Mouse (Mus musculus) embryo, embryonic 11.5 days (tissue): Measurements from ENCODE around the gene Stat5a.

ENCODE experiments used
- DNase-seq: peaks from one replicate; pipeline ENCODE4 v3.0.0-alpha.2; 2012; ENCODE audit warnings: low read depth, low spot score

The Stat5a gene

GRCm38 (mm10) chr11:100858935-100859578, at the start of gene Stat5a:
Gene Stat5a (plus strand): TSS chr11:100859351.
- no peak for DNase-seq

DNA sequence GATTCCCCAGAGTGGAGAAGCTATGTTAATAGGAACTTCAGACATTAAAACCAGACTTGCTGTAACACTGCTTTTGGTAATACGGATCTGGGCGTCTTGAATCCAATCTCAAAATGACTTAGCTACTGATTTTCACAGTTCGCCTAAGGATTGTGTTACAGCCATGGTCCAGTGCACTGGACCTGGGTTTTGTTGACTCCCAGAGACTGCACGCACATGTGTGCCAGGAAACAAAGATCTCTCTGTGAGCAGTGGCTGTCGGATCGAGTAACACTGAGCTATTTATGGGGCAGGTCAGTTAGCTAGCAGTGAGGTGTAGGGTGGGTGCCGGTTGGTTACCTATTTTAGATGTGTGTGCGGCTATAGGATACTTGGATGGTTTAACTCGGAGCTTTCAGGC, 48.6 kb upstream of the Stat5a start:
- no peak for DNase-seq

DNA sequence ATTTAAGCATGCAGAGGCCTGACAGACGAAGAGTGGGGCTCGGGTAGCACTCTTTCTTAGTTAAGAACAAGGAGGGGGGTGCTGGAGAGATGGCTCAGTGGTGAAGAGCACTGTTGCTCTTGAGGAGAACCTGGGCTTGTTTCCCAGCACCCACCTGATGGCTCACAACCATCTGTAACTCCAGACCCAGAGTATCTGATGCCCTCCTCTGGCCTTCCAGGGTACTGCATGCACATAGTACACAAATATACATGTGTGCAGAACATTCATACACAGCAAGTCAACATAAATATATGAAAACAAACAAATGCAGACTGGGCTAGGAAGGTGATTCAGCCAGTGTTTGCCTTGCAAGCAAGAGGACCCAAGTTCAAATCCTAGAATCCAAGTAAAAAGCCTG, 48.0 kb upstream of the Stat5a start:
- DNase-seq: no peak

DNA sequence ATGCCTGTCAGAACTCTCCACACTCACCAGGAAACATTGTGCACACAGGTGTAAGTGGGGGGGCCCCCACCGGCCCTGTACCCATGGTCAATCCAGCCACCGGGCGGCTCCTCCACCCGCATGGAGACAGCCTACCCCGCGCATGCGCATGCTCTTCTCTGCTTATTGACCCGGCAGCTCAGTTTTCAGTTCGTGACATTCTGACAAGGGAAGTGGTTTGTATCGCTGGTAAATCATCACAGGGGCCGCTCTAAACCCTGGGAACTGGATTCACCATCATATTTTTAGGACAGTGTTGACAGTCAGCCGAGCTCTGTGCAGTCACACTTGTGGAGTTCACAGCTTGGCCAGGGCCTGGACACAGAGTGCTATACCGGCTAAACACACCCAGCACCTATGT, 44.7 kb upstream of the Stat5a start:
- no peak for DNase-seq

GRCm38 (mm10) chr11:100816342-100816741, 42.8 kb upstream of the Stat5a start:
- DNase-seq: no peak

- no peak for DNase-seq
Measured at GRCm38 (mm10) chr11:100816801-100817200, 42.4 kb upstream of the Stat5a start.

- no peak for DNase-seq
Measured at GRCm38 (mm10) chr11:100817311-100817710, 41.8 kb upstream of the Stat5a start.

GRCm38 (mm10) chr11:100818359-100819012, 40.7 kb upstream of the Stat5a start:
- DNase-seq: no peak

DNA sequence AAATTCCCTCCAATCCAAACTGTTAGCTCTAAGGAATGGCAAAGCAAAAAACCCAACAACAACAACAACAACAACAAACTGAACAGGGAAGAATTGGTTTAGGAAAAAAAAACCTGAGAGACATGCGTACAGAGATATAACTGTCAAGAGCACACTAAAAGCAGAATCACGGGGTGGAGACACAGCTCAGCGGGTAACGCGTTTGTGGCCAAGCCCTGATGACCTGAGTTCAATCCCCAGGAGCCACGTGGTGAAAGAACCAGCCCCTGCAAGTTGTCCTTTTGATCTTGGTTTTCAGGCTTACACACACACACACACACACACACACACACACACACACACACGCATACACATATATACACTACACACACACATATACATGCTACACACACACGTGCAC, 40.1 kb upstream of the Stat5a start:
- DNase-seq: no peak

DNA sequence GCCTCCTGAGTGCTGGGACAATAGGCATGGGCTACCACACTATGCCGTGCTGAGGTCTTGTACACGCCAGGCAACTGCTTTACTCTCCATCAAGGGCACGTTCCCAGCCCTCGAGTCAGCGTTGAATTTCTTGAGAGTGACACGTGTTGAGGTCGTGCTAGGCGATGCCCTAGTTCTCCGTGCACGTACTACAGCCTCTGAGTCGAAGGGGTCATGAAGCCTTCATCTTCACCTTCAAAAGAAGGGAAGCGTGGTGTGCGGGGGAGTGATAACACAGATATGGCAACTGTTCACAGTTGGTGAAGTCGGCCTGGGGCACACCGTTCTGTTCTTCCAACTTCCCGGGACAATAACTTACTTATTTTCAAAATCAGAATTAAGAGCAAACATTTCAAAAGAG, 39.5 kb upstream of the Stat5a start:
- no peak for DNase-seq

DNA sequence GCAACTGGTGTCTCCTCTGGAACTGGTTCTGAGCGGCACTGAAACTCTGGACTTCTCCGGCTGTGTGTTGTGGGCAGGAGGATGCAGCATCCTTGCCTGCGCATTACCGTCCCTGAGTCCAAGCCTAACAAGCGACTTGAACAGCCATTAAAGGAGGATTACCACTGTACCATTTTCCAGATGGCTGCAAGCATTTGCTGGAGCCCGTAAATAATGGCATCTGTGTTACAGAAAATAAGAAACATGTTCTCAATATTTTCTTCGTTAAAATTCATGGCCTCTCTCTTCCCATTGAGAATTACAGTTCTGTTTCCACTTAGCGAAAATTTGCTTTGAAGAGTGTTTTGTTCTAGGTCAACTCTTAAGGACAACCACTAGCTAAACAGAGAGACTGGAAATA, 39.1 kb upstream of the Stat5a start:
- DNase-seq: no peak

DNA sequence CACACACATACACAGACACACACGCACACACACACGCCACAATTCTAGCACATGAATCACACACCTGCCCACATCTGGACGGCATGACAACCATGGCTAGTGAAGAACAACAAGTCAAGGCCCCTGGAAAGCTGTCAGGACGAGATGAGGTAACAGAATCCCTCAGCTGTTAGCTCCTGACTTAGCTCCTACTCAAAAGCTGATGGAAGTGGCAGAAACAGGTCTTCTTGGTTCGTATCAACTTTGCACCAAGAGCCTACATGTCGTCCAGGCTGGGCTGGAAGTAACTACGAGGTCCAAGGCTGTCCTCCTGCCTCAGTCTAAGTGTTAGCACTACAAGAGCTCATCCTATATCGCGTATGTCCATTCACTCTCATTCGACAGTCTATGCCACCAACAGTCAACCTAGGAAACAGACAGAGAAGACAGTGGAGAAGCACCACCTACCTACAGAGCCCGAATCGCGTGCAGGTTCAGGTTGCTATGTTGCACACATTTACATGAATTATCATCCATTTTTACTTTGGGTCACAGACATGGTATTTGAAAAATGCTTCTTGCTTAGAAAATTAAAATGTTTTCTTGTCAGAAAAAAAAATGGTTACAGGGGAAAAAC, 37.4 kb upstream of the Stat5a start:
- DNase-seq: no peak

DNA sequence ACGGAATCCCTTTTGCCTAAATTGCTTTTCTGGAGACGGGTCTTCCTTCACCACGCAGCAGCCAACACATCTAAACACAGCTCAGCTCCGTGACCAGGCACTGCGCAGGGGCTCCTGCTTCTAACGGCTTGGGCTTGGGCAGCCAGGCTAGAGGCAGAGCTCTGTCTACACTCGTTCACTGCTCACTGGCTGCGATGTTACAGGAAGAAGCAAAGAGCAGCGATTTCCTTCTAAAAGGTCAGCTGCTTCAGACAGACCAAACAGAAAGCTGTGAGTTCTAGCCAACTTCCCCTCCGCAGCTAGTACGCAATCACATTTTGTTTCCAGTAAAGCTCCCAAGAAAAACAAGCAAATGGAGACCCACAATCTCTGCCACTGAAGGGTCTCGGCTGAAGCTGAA, 36.8 kb upstream of the Stat5a start:
- DNase-seq: no peak

- DNase-seq: no peak
Measured at GRCm38 (mm10) chr11:100823543-100824313, 35.4 kb upstream of the Stat5a start.

- DNase-seq: no peak
Measured at GRCm38 (mm10) chr11:100824496-100824895, 34.7 kb upstream of the Stat5a start.

DNA sequence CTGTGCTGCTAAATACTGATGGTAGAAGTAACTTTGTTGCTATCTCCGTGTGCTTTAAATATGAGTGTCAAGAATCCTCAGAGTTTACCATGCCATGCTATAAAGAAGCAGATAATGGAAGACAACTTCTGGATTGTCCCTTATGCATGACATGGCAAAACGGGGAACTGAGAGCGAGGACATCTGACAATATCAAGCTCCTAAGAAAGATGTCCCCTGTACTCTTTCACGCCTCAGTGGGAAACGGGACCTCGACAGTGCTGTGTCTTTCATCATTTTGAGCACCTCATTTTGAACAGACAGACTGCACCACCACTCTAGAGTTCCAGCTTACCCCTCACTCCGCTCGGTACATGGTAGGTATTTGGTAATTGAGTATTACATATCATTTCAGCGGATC, 33.7 kb upstream of the Stat5a start:
- no peak for DNase-seq

DNA sequence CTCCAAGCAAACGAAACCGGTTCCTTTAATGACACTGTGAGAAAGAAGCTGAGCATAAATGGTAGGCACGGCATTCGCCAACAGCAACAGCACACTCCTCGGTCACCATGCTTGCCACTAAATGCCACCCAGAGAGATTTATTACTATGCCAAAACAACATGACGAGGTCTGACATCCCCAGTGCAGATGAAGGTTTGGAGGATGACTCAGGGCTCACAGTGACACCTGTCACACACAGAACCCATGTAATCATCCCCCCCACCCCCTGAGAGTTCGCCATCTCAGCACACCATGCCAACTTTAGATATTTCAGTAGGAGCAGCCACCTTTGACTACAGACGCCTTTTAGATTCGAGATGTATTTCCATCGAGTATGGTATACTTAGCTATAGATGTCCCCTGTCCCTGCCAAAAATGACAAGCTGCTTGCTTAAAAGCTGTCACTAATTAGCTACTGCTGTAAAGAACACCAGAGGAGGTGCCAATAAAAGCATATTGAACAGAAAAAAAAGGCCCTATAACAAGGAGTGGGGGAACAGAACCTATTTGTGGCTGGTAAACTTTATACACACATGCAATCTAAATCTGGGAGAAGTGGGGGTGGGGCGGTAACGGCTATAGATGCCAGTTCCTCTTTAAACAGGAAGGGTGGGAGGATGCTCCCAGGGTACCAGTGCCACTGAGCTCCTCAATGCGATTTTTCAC, 32.8 kb upstream of the Stat5a start:
- no peak for DNase-seq

DNA sequence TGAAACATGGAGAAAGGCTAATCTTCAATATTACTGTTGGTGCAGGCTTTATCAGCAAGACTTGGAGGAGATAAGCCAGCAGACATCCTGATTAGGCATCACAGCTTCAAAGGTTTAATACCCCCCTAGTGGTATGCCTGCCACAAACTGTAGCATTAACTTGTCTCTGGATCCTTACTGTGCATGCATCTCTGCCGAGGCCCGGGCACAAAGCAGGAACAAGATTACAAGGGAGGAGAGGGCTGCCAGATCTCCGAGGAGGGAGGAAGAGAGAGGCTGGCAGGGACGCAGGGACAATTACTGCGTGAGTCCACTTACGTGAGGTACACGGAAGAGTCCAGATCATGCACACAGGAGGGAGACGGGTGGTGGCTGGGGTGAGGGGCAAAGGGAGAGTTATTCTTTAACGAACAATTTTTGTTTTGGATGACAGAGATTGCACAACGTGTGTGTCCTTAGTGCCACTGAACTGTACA, 30.4 kb upstream of the Stat5a start:
- no peak for DNase-seq

GRCm38 (mm10) chr11:100829691-100830090, 29.5 kb upstream of the Stat5a start:
- no peak for DNase-seq

DNA sequence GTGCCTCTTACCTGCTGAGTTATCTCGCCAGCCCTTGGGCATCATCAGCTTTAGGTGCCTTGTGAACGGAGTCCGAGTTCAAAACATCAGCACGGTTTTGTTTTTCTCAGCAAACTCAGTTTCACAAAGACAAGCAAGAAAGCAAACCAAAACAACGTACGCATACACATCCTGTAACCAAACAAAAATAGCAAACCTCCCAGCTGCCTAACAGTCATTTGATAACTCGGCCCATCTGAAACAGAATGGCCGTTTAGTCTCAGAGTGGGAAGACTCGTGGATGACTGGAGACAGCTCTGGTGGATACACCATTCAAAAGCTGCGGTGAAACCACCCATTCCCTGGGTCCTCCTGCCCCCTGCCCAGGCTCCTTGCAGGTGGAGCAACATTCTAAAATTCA, 27.8 kb upstream of the Stat5a start:
- no peak for DNase-seq

- DNase-seq: no peak
Measured at GRCm38 (mm10) chr11:100833466-100833865, 25.7 kb upstream of the Stat5a start.
